Mouse (Mus musculus) liver, adult 2 months (tissue): ENCODE results near the gene Insig2.

Source experiments
- CTCF ChIP-seq: fragments of 200-500 bp; IDR thresholded peaks from 2 replicates; pipeline ENCODE4 v1.5.1; 2011; ENCODE audit warnings: low read depth, low read length, control low read depth
- POLR2A ChIP-seq: fragments of 200-500 bp; IDR thresholded peaks from 2 replicates; pipeline ENCODE4 v1.6.1; 2011; ENCODE audit warnings: low read length, control low read depth; ENCODE audit not compliant: insufficient read depth; ENCODE audit errors: extremely low read depth

- no peak for TF ChIP-seq CTCF
- TF ChIP-seq POLR2A = no peak
Observed at GRCm38 (mm10) chr1:121293571-121293970, 38.8 kb downstream of the Insig2 start.
